Mouse (Mus musculus) ovary, adult 2 months (tissue): ENCODE results near the gene Krtap11-1. TPM values are rescaled to one million over a fixed set of nuclear protein-coding genes. Genes with fewer than 3 reads are reported as not detected.

Experiments used
- polyA plus RNA-seq: library from polyadenylated mRNA; depleted of rRNA; stranded (reverse); fragments of >200 nt; gene quantifications from 2 replicates; pipeline ENCODE4 v1.2.3, GENCODE M21; 2012; rRNA removed

Krtap11-1 gene
- not detected in 2 replicates for polyA plus RNA-seq

DNA sequence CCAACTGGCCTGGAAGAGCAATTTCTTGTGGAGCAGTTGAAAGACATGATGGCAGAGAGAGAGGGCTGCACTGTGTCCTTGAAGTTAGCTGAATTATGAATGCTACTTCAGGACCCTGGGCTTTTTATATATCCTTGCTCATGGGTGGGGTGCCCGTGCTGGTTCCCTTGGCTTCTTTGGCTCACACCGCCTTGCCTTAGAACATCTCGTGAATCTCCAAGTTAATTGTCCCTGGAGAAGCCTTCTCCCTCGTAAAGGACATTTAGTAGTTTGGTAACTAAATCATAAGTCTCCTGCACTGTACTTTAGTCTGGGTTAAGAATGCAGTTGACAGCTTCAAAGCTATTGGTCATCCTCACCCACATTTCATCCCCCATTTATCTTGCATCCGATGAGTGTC lies at the start of gene Krtap11-1:
Krtap11-1 (minus strand) TSS at position 101 of the 400 bp plus-strand sequence.

Other genes with a start within 250 kb of the Krtap11-1 start
- gene Krtap21-1, start 167.3 kb downstream of the Krtap11-1 start, polyA plus RNA-seq = not detected in 2 replicates
- gene Krtap6-2, start 151.1 kb downstream of the Krtap11-1 start, polyA plus RNA-seq = not detected in 2 replicates
- gene Krtap8-1, start 83.2 kb downstream of the Krtap11-1 start, polyA plus RNA-seq = not detected in 2 replicates
- not detected in 2 replicates for gene Krtap7-1, start 62.9 kb downstream of the Krtap11-1 start, polyA plus RNA-seq